Mouse (Mus musculus) natural killer cell, adult 2 months (primary cell): Measurements from ENCODE around the gene Ss18l1.

Experiments
- DNase-seq, 2 experiments: peaks; one replicate each; pipeline ENCODE4 v3.0.0; 2022; ENCODE audit warnings: low spot score in 2 of 2

Gene Ss18l1

DNA sequence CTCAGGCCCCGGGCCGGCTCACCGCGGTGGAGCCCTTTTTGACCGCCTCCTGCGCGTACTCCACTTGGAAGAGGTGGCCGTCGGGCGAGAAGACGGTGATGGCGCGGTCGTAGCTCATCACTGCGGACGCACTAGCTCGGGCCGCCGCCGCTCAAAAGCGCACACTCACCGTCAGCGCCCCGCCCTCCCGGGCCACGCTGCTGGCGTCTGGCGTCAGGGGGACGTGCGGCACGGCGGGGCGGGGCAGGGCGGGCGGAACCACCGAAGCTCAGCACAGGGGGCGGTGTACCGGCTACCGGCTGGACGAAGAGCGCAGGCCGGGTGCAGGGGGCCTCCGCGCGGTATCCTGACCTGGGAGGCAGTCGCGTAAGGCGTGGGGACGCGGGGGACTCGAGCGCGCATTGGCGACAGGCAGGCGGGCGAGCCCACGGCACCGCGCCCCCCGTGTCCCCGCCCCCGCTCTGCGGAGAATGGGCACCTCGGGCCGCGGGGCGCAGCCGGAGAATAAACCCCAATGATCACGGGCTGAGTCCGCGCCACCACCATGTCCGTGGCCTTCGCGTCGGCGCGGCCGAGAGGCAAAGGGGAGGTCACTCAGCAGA lies at the start of gene Ss18l1, which contains the start of gene Psma7:
Ss18l1 (plus strand) TSS at position 254 of the 602 bp plus-strand sequence.
Psma7 (minus strand) TSS at position 178 of the 602 bp plus-strand sequence.
- DNase-seq, result peak; percentile 82 to 86

DNA sequence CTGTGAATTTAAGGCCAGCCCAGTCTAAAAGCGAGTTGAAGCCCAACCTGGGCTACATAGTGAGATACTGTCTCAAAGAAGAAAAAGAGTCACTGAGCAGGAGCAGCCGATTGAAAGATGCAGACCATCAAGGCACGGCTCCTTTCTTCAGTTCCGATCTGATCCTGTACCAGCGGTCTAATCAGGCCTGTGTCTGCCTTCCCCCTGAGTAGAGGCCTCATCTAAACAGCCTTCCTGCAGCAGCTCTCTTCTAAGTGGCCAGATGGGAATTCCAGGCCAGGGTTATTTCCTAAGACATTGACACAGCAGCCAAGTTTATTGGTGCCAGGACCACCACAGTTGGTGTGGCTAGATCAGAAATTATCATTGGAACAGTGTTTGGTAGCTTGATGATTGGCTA lies 49.2 kb upstream of the Ss18l1 start:
- DNase-seq, result no peak

DNA sequence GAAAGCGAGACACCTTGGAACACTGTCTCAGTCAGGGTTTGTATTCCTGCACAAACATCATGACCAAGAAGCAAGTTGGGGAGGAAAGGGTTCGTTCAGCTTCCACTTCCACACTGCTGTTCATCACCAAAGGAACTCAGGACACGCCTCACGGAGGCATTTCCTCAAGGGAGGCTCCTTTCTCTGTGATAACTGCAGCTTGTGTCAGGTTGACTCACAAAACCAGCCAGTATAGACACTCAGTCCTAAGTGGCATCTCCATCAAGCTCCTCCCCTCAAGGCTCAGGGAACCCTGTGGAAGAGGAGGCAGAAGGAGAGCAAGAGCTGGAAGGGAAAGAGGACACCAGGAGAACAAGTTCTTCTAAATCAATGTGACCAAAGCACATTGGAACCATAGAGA lies 43.9 kb upstream of the Ss18l1 start:
- no peak for DNase-seq

DNA sequence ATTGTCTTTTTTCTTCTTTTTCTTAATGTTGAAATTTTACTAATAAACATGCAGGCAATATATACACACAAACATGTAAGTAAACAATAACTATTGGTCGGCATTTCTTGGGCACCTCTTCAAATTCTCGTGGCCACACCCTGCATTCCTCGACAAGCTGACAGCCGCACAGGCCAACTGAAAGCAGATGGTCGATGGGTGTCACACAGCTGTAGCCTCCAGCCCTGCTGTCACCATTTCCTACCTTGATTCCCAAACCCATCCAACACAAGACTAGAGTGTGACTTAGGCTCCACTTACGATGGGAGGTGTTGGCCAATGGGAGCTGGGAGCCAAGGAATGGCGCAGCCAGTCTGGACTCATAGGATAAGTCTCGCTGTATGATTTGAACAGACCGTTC lies 40.7 kb upstream of the Ss18l1 start:
- no peak for DNase-seq

DNA sequence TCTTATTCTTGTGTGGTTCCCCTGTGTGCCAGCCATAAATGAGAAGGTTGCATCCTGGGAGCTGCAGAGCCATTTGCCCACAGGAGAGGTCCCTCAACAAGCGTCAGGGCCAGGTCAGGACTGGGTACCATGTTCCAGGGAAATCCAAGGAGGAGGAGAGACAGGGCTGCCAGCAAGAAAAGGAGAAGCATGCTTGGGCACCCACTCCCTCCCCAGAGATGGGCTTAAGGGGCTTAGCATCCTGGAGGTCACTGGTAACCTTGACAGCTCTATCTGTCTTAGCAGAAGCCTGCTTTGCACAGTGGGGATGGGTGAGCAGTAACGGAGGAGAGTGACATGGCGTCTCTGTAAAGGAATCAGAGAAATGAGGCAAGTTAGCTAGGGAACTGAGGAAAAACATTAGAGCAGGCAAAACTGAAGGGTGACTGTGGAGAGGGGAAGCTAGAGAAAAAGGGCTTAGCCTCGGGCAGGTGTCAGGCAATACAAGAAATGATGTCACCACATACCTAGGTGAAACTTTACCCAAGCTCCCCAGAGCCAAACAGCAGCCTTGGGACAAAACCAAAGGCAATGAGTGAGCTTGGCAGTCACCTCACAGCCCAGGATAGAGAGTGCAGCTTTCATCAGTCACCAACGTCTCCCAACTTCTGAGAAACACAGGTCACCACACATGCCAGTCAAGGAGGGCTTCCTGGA lies 36.5 kb upstream of the Ss18l1 start:
- DNase-seq, result no peak

DNA sequence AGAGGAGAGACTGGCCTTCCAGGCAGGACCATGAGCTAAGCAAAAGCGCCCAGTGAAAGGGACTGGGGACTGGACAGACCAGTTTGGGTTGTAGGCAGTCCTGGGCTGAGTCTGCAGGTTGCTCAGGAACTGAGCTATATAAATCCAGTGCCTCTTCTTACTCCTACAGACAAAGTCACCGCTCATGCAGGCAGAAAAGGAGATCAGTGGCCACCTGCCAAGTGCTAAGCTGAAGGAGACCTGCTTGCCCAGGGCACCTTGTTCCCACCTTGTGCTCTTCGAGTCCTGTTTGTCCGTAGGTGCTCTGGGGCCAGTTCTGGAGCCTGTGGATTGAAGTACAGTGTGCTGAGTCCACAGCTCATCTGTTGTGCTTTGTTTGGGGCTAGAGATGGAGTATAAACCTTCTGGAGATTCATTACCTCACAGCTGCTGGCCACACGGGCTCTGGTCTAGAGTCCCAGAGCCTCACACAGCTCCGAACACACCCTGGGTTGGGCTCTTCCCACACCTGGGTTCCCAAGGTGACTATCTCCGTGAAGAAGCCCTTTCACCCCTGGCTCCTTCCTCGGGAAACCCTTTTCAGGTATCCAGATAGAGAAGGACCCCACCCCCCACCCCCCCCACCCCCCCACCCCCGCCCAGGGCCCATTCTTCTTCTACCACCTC lies 35.8 kb upstream of the Ss18l1 start:
- DNase-seq, result no peak

DNA sequence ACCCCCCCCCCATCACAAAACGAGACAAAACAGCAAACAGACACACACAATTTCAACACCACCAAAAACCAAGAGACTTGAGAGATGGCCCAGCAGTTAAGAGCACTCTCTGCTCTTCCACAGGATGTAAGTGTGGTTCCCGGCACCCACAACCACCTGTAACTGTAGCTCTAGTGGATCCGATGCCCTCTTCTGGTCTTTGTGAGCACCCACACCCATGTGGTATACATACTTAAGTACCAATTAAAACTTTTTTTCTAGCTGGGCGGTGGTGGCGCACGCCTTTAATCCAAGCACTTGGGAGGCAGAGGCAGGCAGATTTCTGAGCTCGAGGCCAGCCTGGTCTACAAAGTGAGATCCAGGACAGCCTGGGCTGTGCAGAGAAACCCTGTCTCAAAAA lies 31.6 kb upstream of the Ss18l1 start:
- no peak for DNase-seq

DNA sequence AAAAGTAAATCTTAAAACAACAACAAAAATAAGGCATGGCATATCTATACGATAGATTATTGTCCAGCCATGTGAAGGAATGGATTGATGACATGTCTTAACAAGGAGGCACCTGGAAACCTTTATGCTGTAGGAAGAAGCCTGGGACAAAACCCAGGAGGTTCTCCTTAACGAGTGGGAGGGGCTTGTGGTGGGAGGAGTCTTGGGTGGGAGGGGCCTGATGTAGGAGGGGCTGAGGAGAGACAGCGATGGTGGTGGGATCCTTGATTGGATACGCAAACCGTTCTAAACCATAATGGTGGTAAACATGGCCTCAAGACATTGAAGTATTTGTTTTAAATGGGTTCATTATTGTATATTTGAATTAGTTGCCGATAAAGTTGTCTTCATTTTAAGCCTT lies 30.9 kb upstream of the Ss18l1 start:
- DNase-seq, result no peak

DNA sequence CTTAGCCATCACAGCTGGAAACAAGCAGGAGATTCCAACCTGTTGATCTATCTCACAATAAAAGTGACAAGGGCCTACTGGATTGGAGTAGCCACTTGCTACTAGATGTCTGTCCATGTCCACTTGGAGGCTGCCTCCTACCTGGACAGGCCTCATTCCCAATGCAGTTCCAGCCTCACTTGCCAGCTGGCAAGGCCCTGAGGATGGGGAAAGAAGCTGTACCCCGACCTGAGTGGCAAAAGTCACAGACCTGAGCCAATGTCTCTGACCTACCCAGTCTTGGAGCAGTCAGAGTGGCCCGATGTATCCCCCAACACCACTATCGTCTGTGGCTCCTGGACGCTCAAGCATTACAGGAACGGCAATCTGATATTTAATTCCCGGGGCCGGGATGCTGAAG lies 28.6 kb upstream of the Ss18l1 start:
- DNase-seq, result no peak

DNA sequence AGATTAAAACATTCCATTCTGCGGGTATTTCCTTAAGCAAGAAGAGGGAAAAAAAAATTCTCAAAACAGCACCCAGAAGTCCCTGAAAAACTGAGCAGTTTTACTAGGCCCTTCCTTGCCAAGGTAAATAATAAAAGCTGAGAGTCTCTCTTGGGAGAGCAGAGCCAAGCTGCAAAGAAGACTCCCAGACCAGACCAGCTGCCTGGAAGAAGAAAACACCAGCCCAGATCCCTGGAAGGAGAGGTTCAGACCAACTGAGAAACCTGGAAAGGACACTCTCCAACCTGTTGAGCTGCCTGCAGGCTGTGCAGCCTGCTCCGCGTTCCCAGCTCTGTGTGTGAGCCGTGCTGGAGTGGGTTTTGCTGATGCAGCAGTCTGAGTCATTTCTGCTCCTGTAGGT lies 24.7 kb upstream of the Ss18l1 start:
- DNase-seq, result no peak

DNA sequence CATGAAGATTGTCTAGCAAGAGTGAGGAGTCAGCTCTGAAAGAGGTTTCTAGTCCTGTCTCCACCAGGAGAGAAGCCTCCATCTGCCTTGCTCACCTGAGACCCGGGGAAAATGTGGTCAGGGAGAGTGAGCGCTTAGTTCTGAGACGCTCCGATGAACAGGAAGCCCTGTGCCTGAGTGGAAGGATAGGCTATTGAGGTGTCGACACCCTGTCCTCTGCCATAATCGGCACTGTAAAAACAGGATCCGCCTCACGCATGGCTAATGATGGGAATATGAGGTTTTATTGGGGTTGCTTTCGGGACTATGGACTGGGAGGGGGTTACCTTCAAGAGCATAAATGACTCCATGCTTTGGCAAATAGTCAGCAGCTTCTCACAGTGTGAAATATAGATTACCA lies 23.7 kb upstream of the Ss18l1 start:
- no peak for DNase-seq

DNA sequence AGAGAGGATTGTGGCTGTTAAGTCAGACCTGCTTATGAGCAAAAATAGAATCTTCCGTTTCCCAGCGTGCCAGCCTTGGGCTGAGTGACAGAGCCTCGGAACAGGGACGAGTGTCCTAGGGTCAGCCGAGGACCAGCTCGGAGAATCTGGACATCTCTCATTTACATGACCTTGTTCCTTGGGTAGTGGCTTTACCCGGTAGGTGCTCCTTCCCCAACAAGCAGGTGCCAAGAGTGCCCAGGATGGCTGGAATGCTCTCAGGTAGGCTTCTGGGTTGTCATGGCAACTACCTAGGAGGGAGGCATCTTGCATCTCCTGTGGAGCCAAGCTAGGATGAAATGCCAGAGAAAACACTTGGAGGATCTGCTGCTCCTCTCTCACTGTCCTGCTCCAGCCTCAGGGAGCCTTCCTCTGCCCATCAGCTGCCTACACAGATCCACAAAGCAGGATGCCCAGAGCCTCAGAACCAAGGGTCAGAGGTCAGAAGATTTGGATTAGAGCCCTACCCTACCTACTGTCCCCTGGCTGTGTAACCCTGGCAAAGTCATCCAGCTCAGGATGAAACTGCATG lies 22.1 kb upstream of the Ss18l1 start:
- DNase-seq, result no peak

DNA sequence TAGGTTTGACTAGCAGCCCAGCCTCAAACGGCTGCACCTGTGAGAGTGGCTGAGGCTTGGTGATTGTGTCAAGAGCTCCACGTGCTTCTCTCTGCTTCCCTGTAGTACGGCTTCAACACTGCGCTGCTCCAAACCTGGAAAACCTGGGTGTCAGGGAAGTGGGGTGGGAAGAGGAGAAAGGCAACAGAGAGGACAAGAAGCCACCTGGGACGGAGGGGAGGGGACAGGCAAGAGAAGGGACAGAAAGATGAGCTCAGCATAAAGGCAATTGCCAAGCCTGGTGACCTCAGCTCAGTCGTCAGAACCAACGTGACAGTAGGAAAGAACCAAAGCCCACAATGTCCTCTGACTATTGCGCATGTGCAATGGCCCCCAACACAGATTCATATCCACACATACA lies 21.4 kb upstream of the Ss18l1 start:
- DNase-seq, result no peak

DNA sequence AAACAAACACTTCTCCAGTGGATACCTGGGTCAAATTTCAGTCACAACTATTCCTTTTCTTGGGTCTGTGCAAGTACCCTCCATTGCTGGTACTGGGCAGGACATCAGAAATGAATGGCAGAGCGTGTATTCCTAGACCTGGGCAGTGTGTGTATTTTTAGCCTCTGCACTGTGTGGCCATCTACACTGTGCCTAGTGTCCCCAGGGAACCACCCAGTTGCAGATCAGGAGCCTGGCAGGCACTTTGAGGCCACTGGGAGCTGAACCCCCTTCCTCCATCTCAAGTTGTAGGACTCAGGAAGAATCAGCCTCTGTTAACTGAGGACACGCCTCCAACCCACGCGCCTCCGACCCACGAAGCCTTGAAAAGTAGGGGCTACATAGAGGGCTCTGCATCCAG lies 19.6 kb upstream of the Ss18l1 start:
- no peak for DNase-seq

DNA sequence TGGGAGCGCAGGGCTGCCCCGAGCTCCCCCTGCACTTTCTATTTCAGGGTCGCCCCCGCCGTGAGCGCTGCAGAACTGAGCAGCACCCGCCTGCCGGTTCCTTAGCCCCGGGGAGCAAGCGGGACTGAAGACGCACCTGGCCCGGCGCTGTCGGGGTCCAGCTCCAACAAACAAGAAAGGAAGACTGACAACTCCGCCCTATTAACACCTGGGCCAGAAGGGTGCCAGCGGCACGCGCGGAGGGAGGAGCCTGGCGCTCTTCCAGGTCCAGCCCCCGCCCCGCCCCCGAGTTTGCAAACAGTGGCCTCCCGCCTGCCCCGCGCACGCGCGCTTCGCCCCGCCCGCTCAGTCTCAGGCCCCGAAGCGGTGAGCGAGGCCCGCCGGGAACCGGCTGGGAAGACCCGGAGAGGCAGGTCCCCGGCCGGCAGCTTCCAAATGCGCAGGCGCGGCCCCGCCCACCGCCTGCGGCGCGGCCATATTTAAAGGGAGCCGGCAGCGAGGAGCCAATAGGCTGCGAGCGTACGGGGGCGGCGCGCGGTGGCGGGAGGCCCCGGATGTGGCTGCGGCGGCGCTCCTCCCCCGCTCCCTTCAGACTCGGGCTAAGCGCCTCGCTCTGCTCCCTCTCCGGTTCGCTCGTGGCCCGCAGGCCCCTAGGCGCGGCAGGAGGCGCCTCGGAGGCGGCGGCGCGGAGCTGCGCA lies 17.8 kb upstream of the Ss18l1 start, which contains the start of gene Lsm14b:
Lsm14b (plus strand) TSS at position 587 of the 698 bp plus-strand sequence.
- peak; percentile 97 to 99 for DNase-seq

DNA sequence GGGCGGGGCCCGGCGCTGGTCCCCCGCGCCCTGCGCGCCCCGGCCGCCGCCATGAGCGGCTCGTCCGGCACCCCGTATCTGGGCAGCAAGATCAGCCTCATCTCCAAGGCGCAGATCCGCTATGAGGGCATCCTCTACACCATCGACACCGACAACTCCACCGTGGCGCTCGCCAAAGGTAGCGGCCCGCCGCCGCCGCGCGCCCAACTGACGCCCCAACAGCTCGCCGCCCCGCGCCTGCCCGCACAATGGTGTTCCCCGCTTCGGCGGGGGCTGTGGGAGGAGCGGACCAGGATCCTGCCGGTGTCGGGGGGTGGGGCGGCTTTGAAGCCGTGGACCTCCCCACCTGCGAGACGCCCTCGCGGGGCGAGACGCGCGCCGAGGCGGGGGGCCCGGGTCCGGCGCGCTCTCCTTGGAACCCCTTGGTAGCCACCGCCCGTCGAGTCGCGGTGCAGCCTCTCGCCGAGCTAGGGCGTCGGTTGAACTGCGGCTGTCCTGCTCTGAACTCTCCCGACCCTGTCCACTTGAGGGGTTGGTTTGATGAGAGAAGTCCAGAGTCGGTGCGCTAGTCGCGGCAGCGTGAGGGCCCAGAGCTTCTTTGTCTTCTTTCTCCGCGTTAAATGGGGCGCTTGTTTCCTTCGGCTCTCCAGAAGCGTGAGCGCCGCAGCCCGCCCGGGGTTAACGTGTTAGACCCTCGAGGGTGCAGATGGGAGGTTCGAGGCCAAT lies 17.0 kb upstream of the Ss18l1 start:
- DNase-seq, result peak in 1 of 2 experiments; percentile 18

DNA sequence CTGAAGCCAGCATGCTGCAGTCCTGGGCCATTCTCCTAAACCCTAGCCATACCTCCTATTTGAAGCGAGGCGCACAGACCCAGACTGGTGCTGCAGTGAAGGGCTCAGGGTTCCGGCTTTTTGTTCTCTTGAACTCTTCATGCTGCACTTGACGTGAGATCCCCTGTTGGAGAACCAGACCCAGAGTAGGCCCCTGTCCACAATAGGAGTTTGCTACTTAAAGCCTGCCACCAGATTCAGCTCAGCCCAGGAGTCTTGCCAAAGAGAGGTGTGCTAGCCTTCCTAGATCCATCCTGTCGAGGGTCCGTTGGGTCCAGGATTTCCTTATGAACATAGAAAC lies 16.5 kb upstream of the Ss18l1 start:
- no peak for DNase-seq

DNA sequence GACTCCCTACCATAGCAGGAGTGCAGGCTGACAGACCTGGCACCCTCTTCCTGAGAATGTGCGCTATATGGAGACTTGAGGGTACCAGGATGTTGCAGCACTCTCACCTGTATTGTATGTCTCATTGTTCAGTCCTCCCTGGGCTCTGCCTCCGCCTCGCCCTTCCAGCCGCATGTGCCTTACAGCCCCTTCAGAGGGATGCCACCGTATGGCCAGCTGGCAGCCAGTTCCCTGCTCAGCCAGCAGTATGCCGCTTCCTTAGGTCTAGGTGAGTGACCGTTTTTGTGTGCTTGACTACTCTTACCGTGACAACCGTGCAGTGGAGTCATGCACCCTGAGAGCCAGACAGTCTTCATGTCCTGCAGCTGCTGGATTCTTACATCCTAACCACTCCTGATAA lies 14.5 kb upstream of the Ss18l1 start:
- DNase-seq, result no peak

DNA sequence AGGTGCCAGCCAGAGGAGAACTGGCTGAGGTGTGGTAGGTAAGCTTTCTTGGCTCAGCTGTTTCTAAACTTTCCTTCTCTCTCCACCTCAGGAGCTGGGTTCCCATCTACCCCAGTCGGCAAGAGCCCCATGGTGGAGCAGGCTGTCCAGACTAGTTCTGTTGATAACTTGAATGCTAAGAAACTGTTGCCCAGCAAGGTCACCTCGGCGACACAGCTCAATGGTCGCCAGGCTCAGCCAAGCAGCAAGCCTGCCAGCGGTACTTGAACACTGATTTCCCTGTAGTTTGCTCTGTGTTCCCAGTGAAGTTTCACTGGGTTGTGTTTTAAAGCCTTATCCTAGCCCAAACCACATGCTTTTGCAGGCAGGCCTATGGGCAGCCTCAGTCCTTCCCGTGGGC lies 11.0 kb upstream of the Ss18l1 start:
- DNase-seq, result no peak

DNA sequence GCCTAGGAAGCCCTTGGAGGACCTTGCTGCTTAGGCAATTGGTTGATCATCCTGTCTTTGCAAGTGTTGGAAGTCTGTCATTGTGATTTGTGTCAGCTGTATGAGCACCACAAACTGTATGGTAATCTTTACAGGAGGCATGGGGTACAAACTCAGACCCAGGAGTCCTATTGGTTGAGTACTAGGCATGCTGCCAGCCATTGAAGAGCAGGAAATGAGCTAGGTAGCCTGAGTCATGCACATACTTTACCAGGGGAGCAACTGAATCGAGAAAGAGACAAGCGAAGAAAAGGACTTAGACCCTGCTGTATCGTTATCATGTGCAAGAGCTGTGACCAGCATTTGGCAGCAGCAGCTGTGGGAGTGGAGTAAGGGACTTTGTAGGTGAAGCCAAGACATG lies 9.4 kb upstream of the Ss18l1 start:
- DNase-seq, result no peak

DNA sequence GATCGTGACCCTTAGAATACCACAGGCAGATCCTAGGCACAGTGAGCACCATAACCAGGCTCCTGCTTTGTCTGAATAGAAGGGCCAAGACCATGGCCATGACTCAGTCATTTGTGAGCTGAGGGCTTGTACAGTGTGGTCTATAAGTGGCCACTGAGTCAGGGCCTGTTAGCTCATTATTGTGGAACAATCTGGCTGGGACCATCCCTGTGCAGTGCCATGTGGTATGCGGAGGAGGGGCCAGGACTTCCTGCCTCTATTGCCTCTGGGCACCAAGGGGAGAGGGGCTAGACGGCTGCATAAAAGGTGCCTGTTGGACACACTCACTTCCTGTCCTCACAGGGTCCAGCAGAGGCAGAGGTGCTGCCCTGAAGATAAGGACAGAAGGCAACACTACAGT lies 8.4 kb upstream of the Ss18l1 start:
- no peak for DNase-seq

DNA sequence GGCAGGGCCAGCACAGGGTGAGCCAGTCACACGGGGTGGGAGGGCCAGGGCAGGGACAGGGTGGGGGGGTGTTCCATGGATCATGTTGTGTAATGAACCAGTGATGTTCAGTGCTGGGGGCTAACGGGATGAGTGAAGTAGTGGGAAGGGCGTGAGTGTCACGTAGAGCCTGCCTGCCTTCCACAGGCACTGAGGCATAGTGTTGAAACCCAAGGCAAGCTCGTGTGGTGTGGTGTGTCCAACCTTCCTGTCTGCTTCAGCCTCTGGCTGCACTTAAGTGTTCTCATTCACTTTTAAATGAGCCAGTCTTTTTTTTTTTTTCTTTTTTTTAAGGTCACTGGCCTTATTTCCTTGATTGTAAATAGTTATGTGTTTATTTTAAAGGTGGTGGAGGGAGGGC lies 7.6 kb upstream of the Ss18l1 start:
- DNase-seq, result no peak
